Mouse (Mus musculus) embryonic facial prominence, embryonic 13.5 days (tissue): ENCODE measurements around the gene Robo3. TPM values are rescaled to one million over a fixed set of nuclear protein-coding genes. Genes with fewer than 3 reads are reported as not detected.

ENCODE experiments used
- ATAC-seq: fragments of 200-750 bp; cut with Nextera tagmentation; 2 replicates; pipeline ENCODE4 v1.8.0; 2017; ENCODE audit warnings: low read depth; ENCODE audit not compliant: insufficient number of reproducible peaks, insufficient read depth, low FRiP score, low TSS enrichment
- H3K27ac ChIP-seq: fragments of 300-500 bp; sonication (generic); 2 replicates; pipeline ENCODE4 v1.5.1; 2015; ENCODE audit warnings: moderate library complexity, mild to moderate bottlenecking, inconsistent platforms
- H3K27me3 ChIP-seq: fragments of 300-500 bp; sonication (generic); 2 replicates; pipeline ENCODE4 v1.6.1; 2015; ENCODE audit warnings: mild to moderate bottlenecking, inconsistent platforms
- H3K36me3 ChIP-seq: fragments of 300-500 bp; sonication (generic); 2 replicates; pipeline ENCODE4 v1.6.1; 2015; ENCODE audit warnings: mild to moderate bottlenecking, inconsistent platforms
- H3K4me1 ChIP-seq: fragments of 300-500 bp; sonication (generic); 2 replicates; pipeline ENCODE4 v1.6.1; 2015; ENCODE audit warnings: inconsistent platforms
- H3K4me2 ChIP-seq: fragments of 300-500 bp; sonication (generic); 2 replicates; pipeline ENCODE4 v1.6.1; 2015; ENCODE audit warnings: moderate library complexity, mild to moderate bottlenecking, inconsistent platforms
- H3K4me3 ChIP-seq: fragments of 300-500 bp; sonication (generic); 2 replicates; pipeline ENCODE4 v1.5.1; 2015; ENCODE audit warnings: mild to moderate bottlenecking, inconsistent platforms
- H3K9ac ChIP-seq: fragments of 300-500 bp; sonication (generic); 2 replicates; pipeline ENCODE4 v1.6.1; 2015; ENCODE audit warnings: mild to moderate bottlenecking, inconsistent platforms
- H3K9me3 ChIP-seq: fragments of 300-500 bp; sonication (generic); 2 replicates; pipeline ENCODE4 v1.6.1; 2016; ENCODE audit warnings: inconsistent platforms
- WGBS: fragments of 180-500 bp; shearing (Covaris S2); methylation state at CpG from one replicate; pipeline ENCODE4 v1.1.7; 2015; ENCODE audit warnings: mixed read lengths; 5-methylcytosine and 5-hydroxymethylcytosine counted together
- polyA plus RNA-seq: library from polyadenylated mRNA; unstranded; fragments of >200 nt; fragmentation: Nextera tagmentation; extraction: Ambion mirVana; gene quantifications from 2 replicates; pipeline ENCODE4 v1.2.1, GENCODE M21; 2015

The Robo3 gene
- polyA plus RNA-seq, 1 experiment from 2014 or later = 0.62 TPM

- Histone ChIP-seq H3K4me1 (no peaks in the 10 kb centered on the region), H3K36me3 (no peaks in the 10 kb centered on the region), H3K27ac (no peak overlapping the region), H3K27me3 (no peaks in the 10 kb centered on the region), H3K4me2 (no peak overlapping the region), H3K9ac (no peak overlapping the region), H3K4me3 (no peak overlapping the region), H3K9me3 (no peaks in the 10 kb centered on the region)
- WGBS = 87% methylated on average over 2 of the region's 2 CpGs
- no peak for ATAC-seq
These were observed 32.5 kb downstream of the Robo3 start for GRCm38 (mm10) chr9:37400585-37400984.

- 74% methylated on average over 8 of the region's 8 CpGs for WGBS
- ATAC-seq = no peak
- Histone ChIP-seq H3K9ac (no peak overlapping the region), H3K9me3 (no peaks in the 10 kb centered on the region), H3K4me2 (no peak overlapping the region), H3K27ac (no peak overlapping the region), H3K27me3 (no peaks in the 10 kb centered on the region), H3K4me1 (no peaks in the 10 kb centered on the region), H3K36me3 (no peaks in the 10 kb centered on the region), H3K4me3 (no peak overlapping the region)
These were observed 39.4 kb downstream of the Robo3 start for GRCm38 (mm10) chr9:37393482-37394131.

- Histone ChIP-seq H3K27me3 (0 out of 2 replicates have a peak, but pooled peaks cover 1% of the 10 kb centered on the region), H3K9ac (no peak overlapping the region), H3K4me1 (no peaks in the 10 kb centered on the region), H3K36me3 (no peaks in the 10 kb centered on the region), H3K4me3 (no peak overlapping the region), H3K27ac (no peak overlapping the region), H3K4me2 (no peak overlapping the region), H3K9me3 (no peaks in the 10 kb centered on the region)
- WGBS = 79% methylated on average over 2 of the region's 2 CpGs
- no peak for ATAC-seq
These were observed 41.0 kb downstream of the Robo3 start for GRCm38 (mm10) chr9:37392071-37392470.

- no peak for ATAC-seq
- Histone ChIP-seq H3K36me3 (no peaks in the 10 kb centered on the region), H3K4me2 (no peak overlapping the region), H3K9ac (no peak overlapping the region), H3K27ac (no peak overlapping the region), H3K9me3 (no peaks in the 10 kb centered on the region), H3K27me3 (peaks cover 8% of the 10 kb centered on the region), H3K4me3 (no peak overlapping the region), H3K4me1 (no peaks in the 10 kb centered on the region)
- 68% methylated on average over 2 of the region's 2 CpGs for WGBS
These were observed 42.2 kb downstream of the Robo3 start for GRCm38 (mm10) chr9:37390891-37391290.

- H3K36me3 ChIP-seq = no peaks in the 10 kb centered on the region
- peak overlapping the region; percentile 93 for H3K4me2 ChIP-seq
- peak overlapping the region; percentile 50 for H3K4me3 ChIP-seq
- H3K27me3 ChIP-seq = peaks cover 31% of the 10 kb centered on the region
- H3K4me1 ChIP-seq = peaks cover 8% of the 10 kb centered on the region
- no peaks in the 10 kb centered on the region for H3K9me3 ChIP-seq
- ATAC-seq = 0 out of 2 replicates have a peak, but pooled peaks have one; percentile 54
- H3K9ac ChIP-seq = peak overlapping the region; percentile 75
- 8% methylated on average over 51 of the region's 54 CpGs for WGBS
- no peak overlapping the region for H3K27ac ChIP-seq
These were observed 48.5 kb downstream of the Robo3 start for GRCm38 (mm10) chr9:37384284-37385182.

GRCm38 (mm10) chr9:37383161-37383560 is 49.9 kb downstream of the Robo3 start:
- H3K4me1 ChIP-seq = peaks cover 8% of the 10 kb centered on the region
- no peak for ATAC-seq
- H3K9me3 ChIP-seq = no peaks in the 10 kb centered on the region
- H3K36me3 ChIP-seq = no peaks in the 10 kb centered on the region
- H3K4me2 ChIP-seq = no peak overlapping the region
- WGBS = 86% methylated on average over 6 of the region's 6 CpGs
- H3K27me3 ChIP-seq = peaks cover 31% of the 10 kb centered on the region
- no peak overlapping the region for H3K4me3 ChIP-seq
- no peak overlapping the region for H3K9ac ChIP-seq
- no peak overlapping the region for H3K27ac ChIP-seq

GRCm38 (mm10) chr9:37375718-37376117 is 57.3 kb downstream of the Robo3 start:
- no peaks in the 10 kb centered on the region for H3K36me3 ChIP-seq
- ATAC-seq = no peak
- no peak overlapping the region for H3K27ac ChIP-seq
- no peaks in the 10 kb centered on the region for H3K4me1 ChIP-seq
- H3K4me3 ChIP-seq = no peak overlapping the region
- no peaks in the 10 kb centered on the region for H3K9me3 ChIP-seq
- WGBS = 87% methylated on average over 5 of the region's 5 CpGs
- H3K4me2 ChIP-seq = no peak overlapping the region
- H3K27me3 ChIP-seq = no peaks in the 10 kb centered on the region
- H3K9ac ChIP-seq = no peak overlapping the region

- Histone ChIP-seq H3K4me3 (no peak overlapping the region), H3K36me3 (no peaks in the 10 kb centered on the region), H3K27me3 (no peaks in the 10 kb centered on the region), H3K9ac (no peak overlapping the region), H3K27ac (no peak overlapping the region), H3K9me3 (no peaks in the 10 kb centered on the region), H3K4me1 (no peaks in the 10 kb centered on the region), H3K4me2 (no peak overlapping the region)
- no peak for ATAC-seq
- WGBS = 83% methylated on average over 7 of the region's 7 CpGs
These were observed 61.7 kb downstream of the Robo3 start for GRCm38 (mm10) chr9:37371232-37371801.

- H3K36me3 ChIP-seq = no peaks in the 10 kb centered on the region
- 78% methylated on average over 8 of the region's 8 CpGs for WGBS
- no peak overlapping the region for H3K4me3 ChIP-seq
- no peak for ATAC-seq
- H3K9ac ChIP-seq = no peak overlapping the region
- no peak overlapping the region for H3K4me2 ChIP-seq
- H3K27me3 ChIP-seq = no peaks in the 10 kb centered on the region
- H3K9me3 ChIP-seq = no peaks in the 10 kb centered on the region
- no peaks in the 10 kb centered on the region for H3K4me1 ChIP-seq
- no peak overlapping the region for H3K27ac ChIP-seq
These were observed 64.2 kb downstream of the Robo3 start for GRCm38 (mm10) chr9:37368860-37369259.

- ATAC-seq = no peak
These were observed 64.8 kb downstream of the Robo3 start for GRCm38 (mm10) chr9:37368081-37368830.

GRCm38 (mm10) chr9:37367301-37368080 is 65.6 kb downstream of the Robo3 start, which contains the start of gene Hepacam:
Hepacam (plus strand) TSS chr9:37367351.
- H3K27me3 ChIP-seq = no peaks in the 10 kb centered on the region
- no peak within 1 kb of the TSS for H3K9ac ChIP-seq
- no peak within 1 kb of the TSS for H3K4me3 ChIP-seq
- WGBS = 78% methylated on average over 17 of the region's 17 CpGs
- no peaks in the 10 kb centered on the region for H3K4me1 ChIP-seq
- H3K36me3 ChIP-seq = no peaks in the 10 kb centered on the region
- H3K4me2 ChIP-seq = no peak within 1 kb of the TSS
- no peak within 1 kb of the TSS for H3K27ac ChIP-seq
- ATAC-seq = no peak
- H3K9me3 ChIP-seq = no peaks in the 10 kb centered on the region

More at GRCm38 (mm10) chr9:37368081-37368830, 64.8 kb downstream of the Robo3 start:
- no peaks in the 10 kb centered on the region for H3K9me3 ChIP-seq
- no peak overlapping the region for H3K4me2 ChIP-seq
- WGBS = 73% methylated on average over 11 of the region's 11 CpGs
- no peak overlapping the region for H3K9ac ChIP-seq
- H3K27ac ChIP-seq = no peak overlapping the region
- H3K27me3 ChIP-seq = no peaks in the 10 kb centered on the region
- H3K4me3 ChIP-seq = no peak overlapping the region
- no peaks in the 10 kb centered on the region for H3K36me3 ChIP-seq
- H3K4me1 ChIP-seq = no peaks in the 10 kb centered on the region
